ENCODE assay signal across 21 mouse cellular contexts in genomic region chr2:158308276-158308675, GRCm38 (mm10). TPM values are rescaled to one million over a fixed set of nuclear protein-coding genes. Genes with fewer than 3 reads are reported as not detected.
DNase-seq lines count a peak whose midpoint lies in the region; ATAC-seq lines count a peak whose summit lies in the region.
"Had no signal": no experiment of that assay in that cellular context is flagged by ENCODE, and none has a peak within 500 bp of the region (broad histone marks: within the 10 kb centered on the region; RNA-seq: fewer than 3 reads in every experiment).

No protein-coding gene starts in this region.

- no peaks in the 10 kb centered on the region for H3K9me3 ChIP-seq in liver, embryonic 13.5 days (replicated peaks)
- H3K9me3 ChIP-seq in liver, embryonic 12.5 days (replicated peaks), result no peaks in the 10 kb centered on the region
- H3K9me3 ChIP-seq: forebrain, embryonic 10.5 days; heart, embryonic 13.5 days had no signal

- no peaks in the 10 kb centered on the region for H3K27me3 ChIP-seq in liver, embryonic 13.5 days
- no peaks in the 10 kb centered on the region for H3K27me3 ChIP-seq in liver, embryonic 12.5 days (replicated peaks)
- H3K27me3 ChIP-seq: heart, embryonic 13.5 days had no signal

- 62% methylated on average over 5 of the region's 5 CpGs for WGBS in liver, embryonic 13.5 days (ENCODE audit: insufficient replicate concordance)
- 62% methylated on average over 5 of the region's 5 CpGs for WGBS in liver, embryonic 12.5 days (ENCODE audit: insufficient replicate concordance)

- H3K36me3 ChIP-seq in liver, embryonic 13.5 days, result no peaks in the 10 kb centered on the region
- no peaks in the 10 kb centered on the region for H3K36me3 ChIP-seq in liver, embryonic 12.5 days
- H3K36me3 ChIP-seq: forebrain, embryonic 10.5 days; heart, embryonic 13.5 days had no signal

- peak; percentile 87 for DNase-seq in heart, adult 11 months
- no peak for DNase-seq in heart, postnatal 4 days
- DNase-seq in liver, embryonic 13.5 days, result no peak
- peak; percentile 55 for DNase-seq in R1 (ENCODE audit: low read depth, low spot score)
- DNase-seq in layer of hippocampus, postnatal 14 days (ENCODE audit: low spot score in 2 of 2), result peak; percentile 35 to 47
- no peak for DNase-seq in embryo, embryonic 11 days
- no peak for DNase-seq in retina, embryonic 14.5 days (ENCODE audit: low spot score)
- DNase-seq: cerebellum, adult 9-11 months; gastrocnemius, postnatal 10 days; kidney, postnatal 4 days; midbrain, embryonic 14.5 days had no signal

- peak overlapping the region; percentile 53; the same call in 1 of the 2 replicates for H3K4me2 ChIP-seq in liver, embryonic 13.5 days
- no peak overlapping the region for H3K4me2 ChIP-seq in liver, embryonic 12.5 days

- H3K27ac ChIP-seq in liver, embryonic 13.5 days, result no peak overlapping the region
- H3K27ac ChIP-seq in liver, embryonic 12.5 days, result no peak overlapping the region
- H3K27ac ChIP-seq: forebrain, embryonic 10.5 days; heart, embryonic 13.5 days; liver, embryonic 14.5 days had no signal

- no peak for ATAC-seq in liver, embryonic 13.5 days (ENCODE audit: low read depth)
- ATAC-seq in liver, embryonic 12.5 days, result no peak
- ATAC-seq: activated CD4-positive, CD25-positive, alpha-beta regulatory T cell, adult 4 months; intestine, embryonic 16.5 days had no signal

- no peak overlapping the region for H3K9ac ChIP-seq in liver, embryonic 13.5 days
- no peak overlapping the region for H3K9ac ChIP-seq in liver, embryonic 12.5 days
- H3K9ac ChIP-seq: heart, embryonic 13.5 days; liver, embryonic 14.5 days had no signal

- no peak overlapping the region for H3K4me3 ChIP-seq in liver, embryonic 13.5 days (replicated peaks)
- H3K4me3 ChIP-seq in liver, embryonic 12.5 days, result no peak overlapping the region
- H3K4me3 ChIP-seq: forebrain, embryonic 10.5 days; heart, embryonic 13.5 days had no signal

- peaks cover 30% of the 10 kb centered on the region for H3K4me1 ChIP-seq in liver, embryonic 13.5 days (replicated peaks)
- peaks cover 13% of the 10 kb centered on the region for H3K4me1 ChIP-seq in liver, embryonic 12.5 days

RNA-seq across cellular contexts. Expression of gene Lbp, which starts 2.0 kb away (rescaled TPM):
- 1 to 10 TPM; 6.3 to 6.6 TPM for total RNA-seq in heart, postnatal 4 days (2021)
- polyA plus RNA-seq in liver, embryonic 13.5 days (2015; fragmentation: Nextera tagmentation; extraction: Ambion mirVana), result 16.3 and 22.9 TPM in 2 replicates
- polyA plus RNA-seq in liver, embryonic 12.5 days (2016; fragmentation: Nextera tagmentation; extraction: Ambion mirVana), result 12.9 and 14.4 TPM in 2 replicates
- 1 to 10 TPM; 2.3 to 8.0 TPM for total RNA-seq in layer of hippocampus, postnatal 14 days (2021)
- total RNA-seq: MEL had no signal
- polyA plus RNA-seq: C2C12 had no signal

RNA-seq across cellular contexts. Expression of gene Bpi, which starts 50.4 kb away (rescaled TPM):
- total RNA-seq in heart, postnatal 4 days (2021), result not detected
- polyA plus RNA-seq in liver, embryonic 13.5 days (2015; fragmentation: Nextera tagmentation; extraction: Ambion mirVana), result not detected in 2 replicates
- polyA plus RNA-seq in liver, embryonic 12.5 days (2016; fragmentation: Nextera tagmentation; extraction: Ambion mirVana), result not detected in 2 replicates
- total RNA-seq in layer of hippocampus, postnatal 14 days (2021), result not detected
- total RNA-seq: gastrocnemius, postnatal 10 days; MEL had no signal
- polyA plus RNA-seq: activated CD4-positive, CD25-positive, alpha-beta regulatory T cell, adult 4 months; C2C12; embryonic facial prominence, embryonic 11.5 days; forebrain, embryonic 10.5 days; heart, embryonic 13.5 days; hindbrain, embryonic 11.5 days; intestine, embryonic 16.5 days; liver, embryonic 14.5 days; midbrain, embryonic 14.5 days had no signal

Comparison
In these comparisons a context has a peak if more than half of its experiments do, and no peak if none do; other contexts are left out.
1. DNase-seq: peak in heart, adult 11 months (single experiment), R1 (single experiment) and layer of hippocampus, postnatal 14 days (2 of 2); none in heart, postnatal 4 days (single experiment), liver, embryonic 13.5 days (single experiment), embryo, embryonic 11 days (single experiment) and retina, embryonic 14.5 days (single experiment).